Mouse (Mus musculus) lung, adult 2 months (tissue): ENCODE results near the gene Ccdc65. TPM values are rescaled to one million over a fixed set of nuclear protein-coding genes. Genes with fewer than 3 reads are reported as not detected.

Experiments
- DNase-seq: peaks from one replicate; pipeline ENCODE4 v3.0.0; 2022
- H3K4me1 ChIP-seq: fragments of 200-500 bp; 2 replicates; pipeline ENCODE4 v1.6.1; 2011; ENCODE audit warnings: low read length; ENCODE audit not compliant: control insufficient read depth, insufficient read depth
- H3K4me3 ChIP-seq: fragments of 200-500 bp; replicated peaks from 2 replicates; pipeline ENCODE3; 2011; ENCODE audit warnings: low read depth, mild to moderate bottlenecking, control low read depth, low read length; ENCODE audit errors: extremely low read depth
- CTCF ChIP-seq: fragments of 200-500 bp; IDR thresholded peaks from 2 replicates; pipeline ENCODE4 v1.5.1; 2011; ENCODE audit warnings: mild to moderate bottlenecking, low read length, control low read depth; ENCODE audit not compliant: insufficient read depth
- POLR2A ChIP-seq: fragments of 200-500 bp; IDR thresholded peaks from 2 replicates; pipeline ENCODE4 v1.6.1; 2011; ENCODE audit warnings: low read depth, mild to moderate bottlenecking, control low read depth, low read length, borderline replicate concordance; ENCODE audit errors: extremely low read depth
- WGBS: fragments of 180-500 bp; shearing (Covaris S2); methylation state at CpG from one replicate; pipeline ENCODE4 v1.1.7; 2018; 5-methylcytosine and 5-hydroxymethylcytosine counted together
- polyA plus RNA-seq: library from polyadenylated mRNA; depleted of rRNA; stranded (reverse); fragments of >200 nt; gene quantifications from 2 replicates; pipeline ENCODE4 v1.2.3, GENCODE M21; 2012; rRNA removed

Gene Ccdc65
- 3.1 and 3.6 TPM in 2 replicates for polyA plus RNA-seq

DNA sequence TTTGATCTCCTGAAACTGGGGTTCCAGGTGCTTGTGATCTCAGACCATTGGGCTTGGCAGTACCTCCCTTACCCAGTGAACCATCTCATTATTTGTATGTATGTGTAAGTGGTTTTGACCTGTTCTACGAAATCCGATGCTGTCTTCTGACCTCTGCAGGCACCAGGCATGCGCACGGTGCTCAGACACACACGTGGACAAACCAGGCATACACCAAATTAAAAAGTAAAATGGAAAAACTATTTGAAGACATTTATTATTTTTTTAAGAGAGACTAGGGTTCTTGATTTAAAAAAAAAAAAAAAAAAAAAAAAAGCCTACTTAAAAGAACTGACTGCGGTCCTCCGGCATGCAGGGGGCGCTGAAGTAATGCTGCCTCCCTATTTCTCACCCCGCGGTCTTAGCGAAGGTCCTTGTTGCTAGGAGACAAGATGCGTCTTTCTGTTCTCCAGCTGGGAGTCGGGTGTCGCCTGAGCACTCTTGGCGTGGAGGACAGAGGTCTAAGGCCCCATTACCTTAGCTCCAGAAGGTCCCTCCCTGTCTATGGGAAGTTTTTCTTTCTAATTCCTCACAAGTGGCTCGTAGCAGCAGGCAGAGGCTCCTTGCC, at the start of gene Ccdc65:
Gene Ccdc65, plus strand, starts transcription at position 442 of the 607 bp plus-strand sequence.
- peak; percentile 71 for DNase-seq
- Histone ChIP-seq H3K4me1 (no peaks in the 10 kb centered on the region), H3K4me3 (peak within 1 kb of the TSS; percentile 8)
- 17% methylated on average over 16 of the region's 16 CpGs for WGBS
- peak; percentile 52; the same call in 1 of the 2 replicates for TF ChIP-seq POLR2A
- peak; percentile 74 for TF ChIP-seq CTCF

DNA sequence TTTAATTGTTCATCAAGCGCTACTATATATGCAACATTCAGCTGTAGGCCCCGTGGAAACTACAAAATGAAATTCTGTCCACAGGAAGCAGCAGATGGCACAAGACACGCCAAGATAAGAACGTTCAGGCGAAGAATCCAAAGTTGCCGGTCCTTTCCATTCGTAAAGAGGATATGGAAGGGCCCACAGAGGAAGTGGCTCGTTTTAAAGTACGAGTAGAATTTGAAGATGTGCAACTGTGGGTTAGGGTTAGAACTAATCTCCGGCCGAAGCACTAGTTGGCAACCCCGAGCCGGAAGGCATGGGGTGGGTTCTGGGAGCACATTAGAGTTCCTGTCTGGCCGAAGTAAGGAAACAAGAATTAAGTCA, 45.8 kb upstream of the Ccdc65 start:
- no peak for DNase-seq
- TF ChIP-seq POLR2A (no peak), CTCF (no peak)
- under 1% methylated on average over 14 of the region's 14 CpGs for WGBS
- H3K4me1 ChIP-seq: no peaks in the 10 kb centered on the region
- peak overlapping the region; percentile 55 for H3K4me3 ChIP-seq

- peak; percentile 93 for DNase-seq
- H3K4me3 ChIP-seq: peak within 1 kb of the TSS; percentile 55
- H3K4me1 ChIP-seq: no peaks in the 10 kb centered on the region
- TF ChIP-seq CTCF (no peak), POLR2A (peak; percentile 86; the same call in 1 of the 2 replicates)
- 3% methylated on average over 48 of the region's 48 CpGs for WGBS
These were observed 45.2 kb upstream of the Ccdc65 start, which contains the start of gene Ddx23 for GRCm38 (mm10) chr15:98662567-98663545. Gene Ddx23 (minus strand): TSS chr15:98662894.

GRCm38 (mm10) chr15:98664042-98664907, 43.7 kb upstream of the Ccdc65 start:
- TF ChIP-seq CTCF: peak; percentile 27; the same call in 1 of the 2 replicates
- no peak for TF ChIP-seq POLR2A
- H3K4me1 ChIP-seq: no peaks in the 10 kb centered on the region
- no peak overlapping the region for H3K4me3 ChIP-seq
- 63% methylated on average over 11 of the region's 11 CpGs for WGBS
- DNase-seq: no peak

- 46% methylated on average over 4 of the region's 4 CpGs for WGBS
- no peak overlapping the region for H3K4me3 ChIP-seq
- DNase-seq: no peak
- H3K4me1 ChIP-seq: no peaks in the 10 kb centered on the region
- TF ChIP-seq CTCF (no peak), POLR2A (no peak)
These were observed 35.4 kb upstream of the Ccdc65 start for GRCm38 (mm10) chr15:98672592-98672991.

- TF ChIP-seq CTCF: no peak
- TF ChIP-seq POLR2A: no peak
- H3K4me3 ChIP-seq: no peak overlapping the region
- no peaks in the 10 kb centered on the region for H3K4me1 ChIP-seq
- DNase-seq: no peak
- WGBS: 88% methylated on average over 7 of the region's 7 CpGs
These were observed 34.3 kb upstream of the Ccdc65 start for GRCm38 (mm10) chr15:98673732-98674131.

- Histone ChIP-seq H3K4me3 (no peak overlapping the region), H3K4me1 (no peaks in the 10 kb centered on the region)
- TF ChIP-seq CTCF: no peak
- no peak for TF ChIP-seq POLR2A
- no peak for DNase-seq
- WGBS: 46% methylated on average over 7 of the region's 7 CpGs
These were observed 33.6 kb upstream of the Ccdc65 start for GRCm38 (mm10) chr15:98674284-98674993.

- H3K4me1 ChIP-seq: no peaks in the 10 kb centered on the region
- TF ChIP-seq POLR2A (no peak), CTCF (no peak)
- WGBS: 32% methylated on average over 11 of the region's 11 CpGs
- DNase-seq: no peak
- H3K4me3 ChIP-seq: no peak overlapping the region
These were observed 32.9 kb upstream of the Ccdc65 start for GRCm38 (mm10) chr15:98674994-98675545.
